In genomic region chr9:32242921-32243617, GRCm38 (mm10) we compare ENCODE assay signal across 16 mouse cellular contexts.
DNase-seq lines count a peak whose midpoint lies in the region; ATAC-seq and TF ChIP-seq lines count a peak whose summit lies in the region.
"Had no signal": no experiment of that assay in that cellular context is flagged by ENCODE, and none has a peak within 500 bp of the region (broad histone marks: within the 10 kb centered on the region; RNA-seq: fewer than 3 reads in every experiment).

No protein-coding gene starts in this region.

- ATAC-seq in liver, postnatal 0 days: peak; percentile 79
- no peak for ATAC-seq in liver, embryonic 11.5 days (replicated peaks; ENCODE audit: low FRiP score)
- ATAC-seq in intestine, embryonic 16.5 days: peak; percentile 86
- ATAC-seq in kidney, embryonic 14.5 days (ENCODE audit: low FRiP score, low TSS enrichment): peak; percentile 80; the same call in 1 of the 2 replicates
- peak; percentile 81 for ATAC-seq in stomach, embryonic 15.5 days (ENCODE audit: insufficient read depth, low FRiP score, low read depth)
- ATAC-seq: forebrain, embryonic 13.5 days; Patski had no signal

- H3K4me3 ChIP-seq in liver, postnatal 0 days (ENCODE audit: low read depth, low read length): no peak overlapping the region
- H3K4me3 ChIP-seq in liver, embryonic 11.5 days (ENCODE audit: low read depth, low read length): no peak overlapping the region
- H3K4me3 ChIP-seq in intestine, embryonic 16.5 days (ENCODE audit: low read length): no peak overlapping the region
- H3K4me3 ChIP-seq in kidney, embryonic 14.5 days (ENCODE audit: low read length): no peak overlapping the region
- no peak overlapping the region for H3K4me3 ChIP-seq in stomach, embryonic 15.5 days (replicated peaks)
- H3K4me3 ChIP-seq: embryonic facial prominence, embryonic 15.5 days; forebrain, embryonic 13.5 days; heart, embryonic 12.5 days had no signal

- WGBS in liver, postnatal 0 days (ENCODE audit: insufficient replicate concordance): 59% methylated on average over 2 of the region's 2 CpGs
- WGBS in liver, embryonic 11.5 days: 68% methylated on average over 2 of the region's 2 CpGs
- WGBS in intestine, embryonic 16.5 days: 36% methylated on average over 2 of the region's 2 CpGs
- 69% methylated on average over 2 of the region's 2 CpGs for WGBS in kidney, embryonic 14.5 days
- WGBS in stomach, embryonic 15.5 days: 53% methylated on average over 2 of the region's 2 CpGs

- no peak for DNase-seq in liver, postnatal 0 days
- no peak for DNase-seq in liver, embryonic 11.5 days (ENCODE audit: low spot score)
- no peak for DNase-seq in adrenal gland, adult 2 months
- DNase-seq in adrenal gland, adult 8-10 months: no peak
- DNase-seq: B cell, adult 2 months; gastrocnemius, postnatal 36 days; heart, postnatal 4 days; right cerebral cortex, postnatal 25 days had no signal

- H3K4me1 ChIP-seq in liver, postnatal 0 days (ENCODE audit: insufficient read depth): 0 out of 2 replicates have a peak, but pooled peaks cover 3% of the 10 kb centered on the region
- no peaks in the 10 kb centered on the region; the same call in 1 of the 2 replicates for H3K4me1 ChIP-seq in liver, embryonic 11.5 days (replicated peaks; ENCODE audit: control insufficient read depth, insufficient read depth, low read length)
- H3K4me1 ChIP-seq in intestine, embryonic 16.5 days (ENCODE audit: control insufficient read depth, insufficient read depth, low read length): peaks cover 5% of the 10 kb centered on the region; the same call in 1 of the 2 replicates
- 0 out of 2 replicates have a peak, but pooled peaks cover 3% of the 10 kb centered on the region for H3K4me1 ChIP-seq in kidney, embryonic 14.5 days (ENCODE audit: control insufficient read depth, insufficient read depth, low read length)
- 0 out of 2 replicates have a peak, but pooled peaks cover 3% of the 10 kb centered on the region for H3K4me1 ChIP-seq in stomach, embryonic 15.5 days
- H3K4me1 ChIP-seq: embryonic facial prominence, embryonic 15.5 days had no signal

- no peaks in the 10 kb centered on the region; the same call in 1 of the 2 replicates for H3K36me3 ChIP-seq in liver, postnatal 0 days (replicated peaks; ENCODE audit: insufficient read depth, low read length)
- no peaks in the 10 kb centered on the region for H3K36me3 ChIP-seq in liver, embryonic 11.5 days (ENCODE audit: control insufficient read depth, insufficient read depth, low read length)
- no peaks in the 10 kb centered on the region for H3K36me3 ChIP-seq in intestine, embryonic 16.5 days (ENCODE audit: control insufficient read depth, insufficient read depth, low read length)
- H3K36me3 ChIP-seq in kidney, embryonic 14.5 days (ENCODE audit: control insufficient read depth, insufficient read depth, low read length): peaks cover 17% of the 10 kb centered on the region; the same call in 1 of the 2 replicates
- peaks cover 4% of the 10 kb centered on the region for H3K36me3 ChIP-seq in stomach, embryonic 15.5 days

- H3K9me3 ChIP-seq in liver, postnatal 0 days (ENCODE audit: low read length): no peaks in the 10 kb centered on the region
- no peaks in the 10 kb centered on the region for H3K9me3 ChIP-seq in liver, embryonic 11.5 days (ENCODE audit: control insufficient read depth, low read length)
- H3K9me3 ChIP-seq in intestine, embryonic 16.5 days (ENCODE audit: control insufficient read depth, low read length): no peaks in the 10 kb centered on the region
- no peaks in the 10 kb centered on the region for H3K9me3 ChIP-seq in kidney, embryonic 14.5 days (ENCODE audit: control insufficient read depth, low read length)
- H3K9me3 ChIP-seq in stomach, embryonic 15.5 days: no peaks in the 10 kb centered on the region
- H3K9me3 ChIP-seq: embryonic facial prominence, embryonic 15.5 days; forebrain, embryonic 13.5 days; heart, embryonic 12.5 days had no signal

- peak overlapping the region; percentile 4; the same call in 1 of the 2 replicates for H3K4me2 ChIP-seq in liver, postnatal 0 days (ENCODE audit: low read depth, low read length)
- H3K4me2 ChIP-seq in liver, embryonic 11.5 days: no peak overlapping the region
- H3K4me2 ChIP-seq in intestine, embryonic 16.5 days (ENCODE audit: low read depth, low read length): no peak overlapping the region; the same call in 1 of the 2 replicates
- H3K4me2 ChIP-seq in kidney, embryonic 14.5 days (replicated peaks; ENCODE audit: low read depth, low read length): no peak overlapping the region
- no peak overlapping the region for H3K4me2 ChIP-seq in stomach, embryonic 15.5 days
- H3K4me2 ChIP-seq: embryonic facial prominence, embryonic 15.5 days; forebrain, embryonic 13.5 days; heart, embryonic 12.5 days had no signal

- no peak for TF ChIP-seq EP300 in liver, postnatal 0 days (IDR thresholded peaks at IDR 0.05; ENCODE audit: low read depth)

- no peak overlapping the region for H3K27ac ChIP-seq in liver, postnatal 0 days (ENCODE audit: low read depth)
- H3K27ac ChIP-seq in liver, embryonic 11.5 days (ENCODE audit: low read depth, low read length): no peak overlapping the region
- no peak overlapping the region for H3K27ac ChIP-seq in intestine, embryonic 16.5 days (ENCODE audit: low read length)
- H3K27ac ChIP-seq in kidney, embryonic 14.5 days (ENCODE audit: low read depth, low read length): peak overlapping the region; percentile 62; the same call in 1 of the 2 replicates
- H3K27ac ChIP-seq in stomach, embryonic 15.5 days: peak overlapping the region; percentile 48; the same call in 1 of the 2 replicates
- H3K27ac ChIP-seq: embryonic facial prominence, embryonic 15.5 days; forebrain, embryonic 13.5 days; liver, embryonic 14.5 days had no signal

- H3K9ac ChIP-seq in liver, postnatal 0 days (replicated peaks): no peak overlapping the region
- no peak overlapping the region for H3K9ac ChIP-seq in liver, embryonic 11.5 days (ENCODE audit: low read depth, low read length)
- H3K9ac ChIP-seq in intestine, embryonic 16.5 days (ENCODE audit: low read depth, low read length): no peak overlapping the region
- no peak overlapping the region for H3K9ac ChIP-seq in kidney, embryonic 14.5 days (ENCODE audit: low read depth, low read length)
- no peak overlapping the region for H3K9ac ChIP-seq in stomach, embryonic 15.5 days
- H3K9ac ChIP-seq: embryonic facial prominence, embryonic 15.5 days; forebrain, embryonic 13.5 days; heart, embryonic 12.5 days; liver, embryonic 14.5 days had no signal

- H3K27me3 ChIP-seq in liver, postnatal 0 days (ENCODE audit: insufficient read depth, low read length): no peaks in the 10 kb centered on the region
- no peaks in the 10 kb centered on the region for H3K27me3 ChIP-seq in liver, embryonic 11.5 days (replicated peaks; ENCODE audit: control insufficient read depth, insufficient read depth, low read length)
- no peaks in the 10 kb centered on the region for H3K27me3 ChIP-seq in intestine, embryonic 16.5 days (replicated peaks; ENCODE audit: control insufficient read depth, insufficient read depth, low read length)
- H3K27me3 ChIP-seq in kidney, embryonic 14.5 days (ENCODE audit: control insufficient read depth, insufficient read depth, low read length): no peaks in the 10 kb centered on the region
- no peaks in the 10 kb centered on the region for H3K27me3 ChIP-seq in stomach, embryonic 15.5 days (replicated peaks)
- H3K27me3 ChIP-seq: embryonic facial prominence, embryonic 15.5 days; forebrain, embryonic 13.5 days; heart, embryonic 12.5 days; Patski had no signal

- no peak for TF ChIP-seq CTCF in liver, postnatal 0 days (IDR thresholded peaks at IDR 0.05; ENCODE audit: low read depth)

Comparison
In these comparisons a context has a peak if more than half of its experiments do, and no peak if none do; other contexts are left out.
1. H3K27ac ChIP-seq: peak in kidney, embryonic 14.5 days (single experiment) and stomach, embryonic 15.5 days (single experiment); none in liver, postnatal 0 days (single experiment), liver, embryonic 11.5 days (single experiment) and intestine, embryonic 16.5 days (single experiment).